Mouse (Mus musculus): ENCODE measurements at regions not wholly inside any gene's neighbourhood (a gene's known extent, or its start where the extent isn't known, plus 50 kb on each side); places are given as distances from the start of the nearest gene placed in this dataset. TPM values are rescaled to one million over a fixed set of nuclear protein-coding genes. Genes with fewer than 3 reads are reported as not detected.

DNA sequence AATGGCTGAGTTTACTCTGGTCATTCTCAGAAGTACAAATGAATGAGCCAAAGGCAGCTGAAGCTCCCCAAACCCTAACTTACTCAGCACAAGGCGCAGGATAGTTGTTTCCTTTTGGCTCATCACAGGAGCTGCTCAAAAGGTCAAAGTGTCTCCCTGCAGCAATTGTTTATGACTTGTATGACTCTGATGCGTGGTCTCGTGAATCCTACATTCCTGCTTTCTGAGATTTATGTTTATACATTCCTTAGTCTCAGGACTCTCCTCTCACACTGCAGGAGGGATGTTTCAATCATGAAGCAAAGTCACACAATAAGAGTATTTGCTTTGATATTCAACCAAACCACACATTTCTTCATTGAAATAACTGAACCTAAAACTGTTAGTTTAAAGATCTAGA, 209.9 kb upstream of the Cdh18 start:
- H3K36me3 ChIP-seq (ENCODE audit: control insufficient read depth, insufficient read depth, low read length): no peaks in the 10 kb centered on the region
- H3K4me3 ChIP-seq (replicated peaks; ENCODE audit: low read length): no peak overlapping the region
- no peaks in the 10 kb centered on the region for H3K27me3 ChIP-seq (ENCODE audit: control insufficient read depth, insufficient read depth, low read length)
- H3K27ac ChIP-seq (replicated peaks; ENCODE audit: low read depth, low read length): no peak overlapping the region
- no peaks in the 10 kb centered on the region for H3K4me1 ChIP-seq (ENCODE audit: control insufficient read depth, insufficient read depth, low read length)
- H3K4me2 ChIP-seq (replicated peaks; ENCODE audit: low read depth, low read length, severe bottlenecking): no peak overlapping the region
- WGBS: 56% methylated on average over 3 of the region's 3 CpGs
- no peak for DNase-seq (ENCODE audit: low spot score)
- no peaks in the 10 kb centered on the region for H3K9me3 ChIP-seq (ENCODE audit: control insufficient read depth, low read length)
- ATAC-seq (ENCODE audit: low FRiP score, low read depth): no peak
- no peak overlapping the region for H3K9ac ChIP-seq (ENCODE audit: low read depth, low read length, severe bottlenecking)
- no peak for TF ChIP-seq POLR2A (IDR thresholded peaks at IDR 0.05; ENCODE audit: borderline replicate concordance, extremely low read depth, insufficient read depth, insufficient read length)

DNA sequence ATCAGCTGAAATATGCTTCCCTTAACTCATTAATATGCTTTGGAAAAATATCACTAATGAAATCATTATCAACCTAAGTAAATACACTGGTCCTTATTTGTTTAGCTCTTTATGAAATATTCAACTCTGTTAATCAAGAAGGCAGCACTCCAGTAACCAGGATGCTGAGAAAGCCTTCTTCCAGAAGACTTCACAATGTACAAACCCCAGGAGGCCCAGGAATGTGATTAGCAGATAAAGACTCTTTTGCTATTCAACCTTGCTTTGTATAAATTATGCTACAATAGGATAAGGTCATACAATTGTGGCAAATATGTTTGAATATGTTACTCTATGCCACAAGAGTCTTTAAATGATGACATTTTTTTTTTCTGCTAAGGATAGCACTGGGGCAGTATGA, 204.5 kb upstream of the Cdh18 start:
- no peak for TF ChIP-seq POLR2A (IDR thresholded peaks at IDR 0.05; ENCODE audit: borderline replicate concordance, extremely low read depth, insufficient read depth, insufficient read length)
- no peaks in the 10 kb centered on the region for H3K9me3 ChIP-seq (ENCODE audit: control insufficient read depth, low read length)
- H3K9ac ChIP-seq (ENCODE audit: low read depth, low read length, severe bottlenecking): no peak overlapping the region
- no peak overlapping the region for H3K4me2 ChIP-seq (replicated peaks; ENCODE audit: low read depth, low read length, severe bottlenecking)
- no peak overlapping the region for H3K27ac ChIP-seq (replicated peaks; ENCODE audit: low read depth, low read length)
- no peak for ATAC-seq (ENCODE audit: low FRiP score, low read depth)
- no peak overlapping the region for H3K4me3 ChIP-seq (replicated peaks; ENCODE audit: low read length)
- no peak for DNase-seq (ENCODE audit: low spot score)
- no peaks in the 10 kb centered on the region for H3K27me3 ChIP-seq (ENCODE audit: control insufficient read depth, insufficient read depth, low read length)
- H3K4me1 ChIP-seq (ENCODE audit: control insufficient read depth, insufficient read depth, low read length): no peaks in the 10 kb centered on the region
- no peaks in the 10 kb centered on the region for H3K36me3 ChIP-seq (ENCODE audit: control insufficient read depth, insufficient read depth, low read length)

DNA sequence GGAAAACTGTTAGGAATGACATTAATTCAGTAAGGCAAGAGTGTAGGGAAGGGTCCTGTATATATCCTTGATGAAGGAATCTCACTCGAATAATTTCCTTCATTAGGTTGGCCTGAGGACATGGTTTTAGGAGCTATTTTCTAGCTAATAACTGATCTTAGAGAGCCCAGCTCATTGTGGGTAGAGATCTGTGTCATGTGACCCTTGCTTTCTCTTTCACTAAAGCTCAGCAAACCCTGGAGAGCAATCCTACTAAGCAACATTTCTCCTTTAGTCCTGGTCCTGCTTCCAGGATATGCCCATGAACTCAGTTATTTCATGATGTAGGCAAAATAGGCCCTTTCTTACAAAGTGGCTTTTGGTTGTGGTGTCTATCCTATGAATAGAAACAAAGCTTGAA, 197.3 kb upstream of the Cdh18 start:
- WGBS: 82% methylated on average over 1 of the region's 1 CpGs
- TF ChIP-seq POLR2A (IDR thresholded peaks at IDR 0.05; ENCODE audit: borderline replicate concordance, extremely low read depth, insufficient read depth, insufficient read length): no peak
- Histone ChIP-seq H3K4me2 (replicated peaks; ENCODE audit: low read depth, low read length, severe bottlenecking) (no peak overlapping the region), H3K9me3 (ENCODE audit: control insufficient read depth, low read length) (no peaks in the 10 kb centered on the region), H3K27me3 (ENCODE audit: control insufficient read depth, insufficient read depth, low read length) (no peaks in the 10 kb centered on the region), H3K36me3 (ENCODE audit: control insufficient read depth, insufficient read depth, low read length) (no peaks in the 10 kb centered on the region), H3K9ac (ENCODE audit: low read depth, low read length, severe bottlenecking) (no peak overlapping the region), H3K4me1 (ENCODE audit: control insufficient read depth, insufficient read depth, low read length) (no peaks in the 10 kb centered on the region), H3K4me3 (replicated peaks; ENCODE audit: low read length) (no peak overlapping the region), H3K27ac (replicated peaks; ENCODE audit: low read depth, low read length) (no peak overlapping the region)
- DNase-seq (ENCODE audit: low spot score): no peak
- no peak for ATAC-seq (ENCODE audit: low FRiP score, low read depth)

Small RNAs in the stretch of these regions (microRNA-seq; reads per million reads assigned to microRNA genes)
- gene Gm27525: not detected
